Mouse (Mus musculus) CD4-positive helper T cell, adult 2 months (primary cell): ENCODE measurements around the gene Enox1.

Source experiments
- DNase-seq: peaks from one replicate; pipeline ENCODE4 v3.0.0-alpha.2; 2012; ENCODE audit warnings: low read depth, missing footprints, low spot score

Enox1 gene

GRCm38 (mm10) chr14:77617250-77617649 is 460.7 kb downstream of the Enox1 start:
- no peak for DNase-seq

- no peak for DNase-seq
Observed at GRCm38 (mm10) chr14:77618131-77618805, 461.7 kb downstream of the Enox1 start.

- DNase-seq, result no peak
Observed at GRCm38 (mm10) chr14:77621473-77622264, 465.1 kb downstream of the Enox1 start.

GRCm38 (mm10) chr14:77626557-77627507 is 470.3 kb downstream of the Enox1 start:
- no peak for DNase-seq

- no peak for DNase-seq
Observed at GRCm38 (mm10) chr14:77632466-77633171, 476.1 kb downstream of the Enox1 start.

- no peak for DNase-seq
Observed at GRCm38 (mm10) chr14:77633172-77633542, 476.6 kb downstream of the Enox1 start.

GRCm38 (mm10) chr14:77636931-77637330 is 480.4 kb downstream of the Enox1 start:
- DNase-seq, result no peak

GRCm38 (mm10) chr14:77638148-77638547 is 481.6 kb downstream of the Enox1 start:
- DNase-seq, result no peak

- no peak for DNase-seq
Observed at GRCm38 (mm10) chr14:77638616-77639015, 482.1 kb downstream of the Enox1 start.

- DNase-seq, result no peak
Observed at GRCm38 (mm10) chr14:77639586-77639985, 483.0 kb downstream of the Enox1 start.

- DNase-seq, result no peak
Observed at GRCm38 (mm10) chr14:77642314-77642713, 485.8 kb downstream of the Enox1 start.

- DNase-seq, result no peak
Observed at GRCm38 (mm10) chr14:77646196-77646595, 489.6 kb downstream of the Enox1 start.

GRCm38 (mm10) chr14:77647017-77647416 is 490.5 kb downstream of the Enox1 start:
- DNase-seq, result no peak

GRCm38 (mm10) chr14:77648305-77648704 is 491.7 kb downstream of the Enox1 start:
- no peak for DNase-seq

GRCm38 (mm10) chr14:77658739-77659138 is 502.2 kb downstream of the Enox1 start:
- DNase-seq, result no peak

GRCm38 (mm10) chr14:77662273-77662672 is 505.7 kb downstream of the Enox1 start:
- no peak for DNase-seq

GRCm38 (mm10) chr14:77662994-77663393 is 506.4 kb downstream of the Enox1 start:
- DNase-seq, result no peak

GRCm38 (mm10) chr14:77668096-77668495 is 511.5 kb downstream of the Enox1 start:
- DNase-seq, result no peak

- no peak for DNase-seq
Observed at GRCm38 (mm10) chr14:77669494-77669893, 512.9 kb downstream of the Enox1 start.

- DNase-seq, result no peak
Observed at GRCm38 (mm10) chr14:77670945-77671344, 514.4 kb downstream of the Enox1 start.

GRCm38 (mm10) chr14:77671961-77672360 is 515.4 kb downstream of the Enox1 start:
- no peak for DNase-seq
